Comparison of ENCODE assay signal across 13 mouse cellular contexts in genomic region chr8:110929066-110929465, GRCm38 (mm10). TPM values are rescaled to one million over a fixed set of nuclear protein-coding genes. Genes with fewer than 3 reads are reported as not detected.
DNase-seq lines count a peak whose midpoint lies in the region; ATAC-seq and TF ChIP-seq lines count a peak whose summit lies in the region.
"Had no signal": no experiment of that assay in that cellular context is flagged by ENCODE, and none has a peak within 500 bp of the region (broad histone marks: within the 10 kb centered on the region; RNA-seq: fewer than 3 reads in every experiment).

No protein-coding gene starts in this region.

- ATAC-seq in megakaryocyte, adult 5-6 weeks (ENCODE audit: poor library complexity, severe bottlenecking), result no peak
- ATAC-seq in CD4-positive, CD25-positive, alpha-beta regulatory T cell, adult 4 months, result peak; percentile 93
- peak; percentile 84 for ATAC-seq in liver, embryonic 16.5 days (ENCODE audit: low read depth)
- ATAC-seq in midbrain, postnatal 0 days (ENCODE audit: low FRiP score), result no peak
- ATAC-seq: forebrain, embryonic 14.5 days had no signal

- no peaks in the 10 kb centered on the region for H3K9me3 ChIP-seq in megakaryocyte, embryonic 14.5 days
- H3K9me3 ChIP-seq in erythroblast, embryonic 14.5 days (ENCODE audit: control insufficient read depth, low read length), result no peaks in the 10 kb centered on the region
- H3K9me3 ChIP-seq in liver, embryonic 16.5 days (replicated peaks; ENCODE audit: control insufficient read depth, low read length), result no peaks in the 10 kb centered on the region
- no peaks in the 10 kb centered on the region for H3K9me3 ChIP-seq in midbrain, postnatal 0 days (ENCODE audit: low read length)
- H3K9me3 ChIP-seq: hindbrain, embryonic 15.5 days had no signal

- peak overlapping the region; percentile 47 for H3K9ac ChIP-seq in liver, embryonic 16.5 days (ENCODE audit: low read depth, low read length)
- H3K9ac ChIP-seq in midbrain, postnatal 0 days (replicated peaks; ENCODE audit: low read length, poor library complexity, severe bottlenecking), result no peak overlapping the region
- H3K9ac ChIP-seq: hindbrain, embryonic 15.5 days; lung, embryonic 14.5 days had no signal

- peak overlapping the region; percentile 89 for H3K27ac ChIP-seq in liver, embryonic 16.5 days (ENCODE audit: low read length)
- H3K27ac ChIP-seq in midbrain, postnatal 0 days (ENCODE audit: low read depth, low read length), result no peak overlapping the region
- H3K27ac ChIP-seq: hindbrain, embryonic 15.5 days had no signal

- peaks cover 100% of the 10 kb centered on the region for H3K4me1 ChIP-seq in megakaryocyte, embryonic 14.5 days
- H3K4me1 ChIP-seq in erythroblast, embryonic 14.5 days (ENCODE audit: control insufficient read depth), result peaks cover 99% of the 10 kb centered on the region
- H3K4me1 ChIP-seq in liver, embryonic 16.5 days (ENCODE audit: control insufficient read depth, low read depth, low read length), result peaks cover 88% of the 10 kb centered on the region
- no peaks in the 10 kb centered on the region for H3K4me1 ChIP-seq in midbrain, postnatal 0 days (ENCODE audit: insufficient read depth, low read length)

- TF ChIP-seq CTCF in midbrain, postnatal 0 days (IDR thresholded peaks at IDR 0.05), result no peak

- peak overlapping the region; percentile 43 for H3K4me2 ChIP-seq in liver, embryonic 16.5 days (ENCODE audit: low read depth, low read length)
- no peak overlapping the region for H3K4me2 ChIP-seq in midbrain, postnatal 0 days (ENCODE audit: low read depth, low read length, poor library complexity, severe bottlenecking)
- H3K4me2 ChIP-seq: hindbrain, embryonic 15.5 days; lung, embryonic 14.5 days had no signal

- intact Hi-C loops in left cerebral cortex, postnatal 10 days (cut with DNase I), result no loop called here

- H3K4me3 ChIP-seq in megakaryocyte, embryonic 14.5 days (replicated peaks), result peak overlapping the region; percentile 79
- H3K4me3 ChIP-seq in erythroblast, embryonic 14.5 days (replicated peaks), result peak overlapping the region; percentile 44
- peak overlapping the region; percentile 22 for H3K4me3 ChIP-seq in liver, embryonic 16.5 days (ENCODE audit: low read depth, low read length)
- no peak overlapping the region for H3K4me3 ChIP-seq in midbrain, postnatal 0 days (ENCODE audit: low read depth, low read length)
- H3K4me3 ChIP-seq: hindbrain, embryonic 15.5 days had no signal

- no peaks in the 10 kb centered on the region for H3K27me3 ChIP-seq in megakaryocyte, embryonic 14.5 days (replicated peaks)
- no peaks in the 10 kb centered on the region for H3K27me3 ChIP-seq in erythroblast, embryonic 14.5 days (ENCODE audit: control insufficient read depth)
- no peaks in the 10 kb centered on the region for H3K27me3 ChIP-seq in liver, embryonic 16.5 days (ENCODE audit: control insufficient read depth, insufficient read depth, low read depth, low read length)
- no peaks in the 10 kb centered on the region for H3K27me3 ChIP-seq in midbrain, postnatal 0 days (ENCODE audit: insufficient read depth, low read length)
- H3K27me3 ChIP-seq: hindbrain, embryonic 15.5 days had no signal

- WGBS in liver, embryonic 16.5 days (ENCODE audit: insufficient replicate concordance), result 20% methylated on average over 5 of the region's 5 CpGs
- WGBS in midbrain, postnatal 0 days, result 53% methylated on average over 5 of the region's 5 CpGs

- DNase-seq in layer of hippocampus, adult 9-10 months (ENCODE audit: low spot score), result no peak
- DNase-seq in left cerebral cortex, postnatal 10 days (ENCODE audit: extremely low spot score in 1 of 2, low spot score in 2 of 2), result no peak
- DNase-seq in midbrain, postnatal 0 days (ENCODE audit: low spot score), result no peak
- DNase-seq: embryo, embryonic 11 days; lung, embryonic 14.5 days; midbrain, embryonic 14.5 days had no signal

- H3K36me3 ChIP-seq in megakaryocyte, embryonic 14.5 days (replicated peaks; ENCODE audit: low read length), result peaks cover 45% of the 10 kb centered on the region
- peaks cover 87% of the 10 kb centered on the region for H3K36me3 ChIP-seq in erythroblast, embryonic 14.5 days (ENCODE audit: control insufficient read depth)
- peaks cover 3% of the 10 kb centered on the region for H3K36me3 ChIP-seq in liver, embryonic 16.5 days (ENCODE audit: control insufficient read depth, insufficient read depth)
- H3K36me3 ChIP-seq in midbrain, postnatal 0 days (ENCODE audit: insufficient read depth, low read length), result 0 out of 2 replicates have a peak, but pooled peaks cover 2% of the 10 kb centered on the region
- H3K36me3 ChIP-seq: hindbrain, embryonic 15.5 days had no signal

RNA-seq across cellular contexts. Expression of gene St3gal2, which starts 9.3 kb away (rescaled TPM):
- polyA plus RNA-seq in megakaryocyte, embryonic 14.5 days (2012; ENCODE audit: insufficient read depth, low replicate concordance), result 19.8 and 54.8 TPM in 2 replicates
- total RNA-seq in megakaryocyte, adult 5-6 weeks (2015), result 23.1 and 25.0 TPM in 2 replicates
- total RNA-seq in megakaryocyte, adult 5-6 weeks (2017), result 15.2 and 17.0 TPM in 2 replicates
- polyA plus RNA-seq in CD4-positive, CD25-positive, alpha-beta regulatory T cell, adult 4 months (2017; shearing (Covaris generic)), result 10 to 100 TPM in 1 of 2 experiments, 1 to 10 TPM in 1; 7.5 to 12.4 TPM
- polyA plus RNA-seq in erythroblast, embryonic 14.5 days (2012), result 8.8 and 11.7 TPM in 2 replicates
- polyA plus RNA-seq in liver, embryonic 16.5 days (2015; fragmentation: Nextera tagmentation; extraction: Ambion mirVana), result 21.0 and 23.7 TPM in 2 replicates
- total RNA-seq in left cerebral cortex, postnatal 10 days (2021), result 10 to 100 TPM; 85.5 to 86.1 TPM
- 39.7 and 45.7 TPM in 2 replicates for total RNA-seq in midbrain, postnatal 0 days (2014; rRNA removed)
- 20.4 and 21.3 TPM in 2 replicates for polyA plus RNA-seq in midbrain, postnatal 0 days (2015; fragmentation: Nextera tagmentation; extraction: Ambion mirVana)

RNA-seq across cellular contexts. Expression of gene Fuk, which starts 26.8 kb away (rescaled TPM):
- 1.6 and 3.3 TPM in 2 replicates for polyA plus RNA-seq in megakaryocyte, embryonic 14.5 days (2012; ENCODE audit: insufficient read depth, low replicate concordance)
- 1.5 and 3.4 TPM in 2 replicates for total RNA-seq in megakaryocyte, adult 5-6 weeks (2015)
- 3.7 TPM in 2 replicates for total RNA-seq in megakaryocyte, adult 5-6 weeks (2017)
- 1 to 10 TPM; 1.3 to 2.4 TPM for polyA plus RNA-seq in CD4-positive, CD25-positive, alpha-beta regulatory T cell, adult 4 months (2017; shearing (Covaris generic))
- polyA plus RNA-seq in erythroblast, embryonic 14.5 days (2012), result 0.31 and 0.47 TPM in 2 replicates
- polyA plus RNA-seq in liver, embryonic 16.5 days (2015; fragmentation: Nextera tagmentation; extraction: Ambion mirVana), result 2.7 and 2.9 TPM in 2 replicates
- 10 to 100 TPM; 11.5 to 12.0 TPM for total RNA-seq in left cerebral cortex, postnatal 10 days (2021)
- 11.8 and 15.5 TPM in 2 replicates for total RNA-seq in midbrain, postnatal 0 days (2014; rRNA removed)
- 3.5 and 4.4 TPM in 2 replicates for polyA plus RNA-seq in midbrain, postnatal 0 days (2015; fragmentation: Nextera tagmentation; extraction: Ambion mirVana)

Comparison
In these comparisons a context has a peak if more than half of its experiments do, and no peak if none do; other contexts are left out.
1. ATAC-seq: peak in CD4-positive, CD25-positive, alpha-beta regulatory T cell, adult 4 months (single experiment) and liver, embryonic 16.5 days (single experiment); none in megakaryocyte, adult 5-6 weeks (single experiment) and midbrain, postnatal 0 days (single experiment).